Mouse (Mus musculus): ENCODE measurements at regions not wholly inside any gene's neighbourhood (a gene's known extent, or its start where the extent isn't known, plus 50 kb on each side); places are given as distances from the start of the nearest gene placed in this dataset.
"Not testable (repeated sequence)": the region's sequence is repeated elsewhere in the genome, so short reads cannot be mapped to it uniquely, and the experiment has no call there.

DNA sequence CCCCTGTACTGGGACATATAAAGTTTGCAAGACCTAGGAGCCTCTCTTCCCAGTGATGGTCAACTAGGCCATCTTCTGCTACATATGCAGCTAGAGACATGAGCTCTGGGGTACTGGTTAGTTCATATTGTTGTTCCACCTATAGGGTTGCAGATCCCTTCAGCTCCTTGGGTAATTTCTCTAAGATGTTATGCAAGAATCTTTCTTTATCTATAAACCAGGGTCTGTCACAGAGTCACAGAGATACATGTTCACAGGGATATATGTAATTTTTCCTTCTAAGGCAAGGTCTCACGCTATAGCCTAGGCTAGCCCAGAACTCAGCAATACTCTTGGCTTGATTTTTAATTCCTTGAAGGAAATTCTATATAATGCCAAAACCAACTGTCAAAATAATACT is 56.9 kb downstream of the Zfp36l1 start:
- not testable (repeated sequence) for DNase-seq (ENCODE audit: low spot score)

DNA sequence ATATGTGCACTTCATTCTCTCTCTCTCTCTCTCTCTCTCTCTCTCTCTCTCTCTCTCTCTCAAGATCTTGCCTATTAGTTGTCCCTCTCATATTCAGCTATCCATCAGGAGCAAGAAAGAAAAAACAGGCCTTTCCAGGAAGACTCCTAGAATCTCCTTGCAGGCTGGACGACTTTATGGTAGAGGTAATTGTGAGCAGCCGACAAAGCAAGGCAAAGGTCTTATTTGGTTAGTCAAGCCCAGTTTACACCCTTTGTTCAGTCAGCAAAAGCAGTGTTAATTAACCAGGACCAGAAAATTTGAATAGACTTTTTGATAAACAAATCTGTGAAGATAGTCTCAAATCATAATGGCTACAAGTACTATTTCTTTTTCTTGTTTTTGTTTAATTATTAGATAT is 57.4 kb downstream of the Zfp36l1 start:
- DNase-seq (ENCODE audit: low spot score): no peak

DNA sequence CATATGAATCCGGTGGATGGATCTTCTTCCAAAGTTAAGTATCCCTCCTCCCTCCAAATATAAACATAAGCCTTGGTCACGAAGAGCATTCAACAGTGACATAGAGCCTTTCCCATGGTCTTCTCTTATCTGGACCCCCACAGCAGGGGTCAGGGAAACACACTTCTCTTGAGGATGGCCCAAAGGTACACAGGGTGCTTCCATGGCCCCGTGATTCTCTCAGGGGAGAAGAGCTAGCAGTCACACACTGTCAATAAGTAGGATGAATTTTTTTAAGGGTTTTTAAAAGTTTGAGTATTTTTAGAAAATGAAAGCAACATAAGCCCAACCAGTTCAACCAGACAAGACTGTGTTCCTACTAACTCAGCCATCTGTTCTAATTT is 58.2 kb downstream of the Zfp36l1 start:
- no peak for DNase-seq (ENCODE audit: low spot score)

DNA sequence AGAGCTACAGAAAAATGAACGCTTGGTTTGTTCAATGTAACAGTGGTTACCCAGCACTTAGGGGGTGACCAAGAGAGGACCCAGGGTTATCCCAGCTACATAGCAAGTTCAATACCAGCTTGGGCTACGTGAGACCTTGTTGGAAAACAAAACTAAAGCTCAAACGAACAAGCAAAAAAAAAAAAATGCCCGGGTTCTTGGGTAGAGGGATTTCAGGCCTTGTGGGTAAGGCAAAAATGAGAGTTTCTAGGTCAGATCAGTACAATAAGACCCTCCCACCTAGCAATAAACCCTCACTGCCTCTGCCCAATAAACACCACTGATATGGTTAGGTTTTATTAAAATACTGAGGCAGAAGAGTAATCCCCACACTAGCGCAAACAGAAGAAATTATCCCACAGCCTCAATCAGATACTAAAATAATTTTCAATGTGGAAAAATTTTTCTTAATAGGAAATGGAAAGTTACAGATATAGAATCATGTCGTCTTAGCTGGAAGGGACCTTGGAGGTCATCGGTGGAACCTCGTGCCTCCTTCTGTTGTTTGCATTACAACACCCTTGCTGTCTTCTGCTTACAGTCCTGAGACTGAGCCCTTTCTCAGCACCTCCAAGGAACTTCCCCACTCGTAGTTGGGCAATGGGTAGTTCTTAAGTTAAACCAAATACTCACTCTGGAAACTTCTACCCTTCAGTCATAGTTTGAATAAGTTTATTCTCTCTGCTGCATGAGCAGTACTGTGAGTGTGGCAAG is 58.7 kb downstream of the Zfp36l1 start:
- DNase-seq (ENCODE audit: low spot score): no peak

DNA sequence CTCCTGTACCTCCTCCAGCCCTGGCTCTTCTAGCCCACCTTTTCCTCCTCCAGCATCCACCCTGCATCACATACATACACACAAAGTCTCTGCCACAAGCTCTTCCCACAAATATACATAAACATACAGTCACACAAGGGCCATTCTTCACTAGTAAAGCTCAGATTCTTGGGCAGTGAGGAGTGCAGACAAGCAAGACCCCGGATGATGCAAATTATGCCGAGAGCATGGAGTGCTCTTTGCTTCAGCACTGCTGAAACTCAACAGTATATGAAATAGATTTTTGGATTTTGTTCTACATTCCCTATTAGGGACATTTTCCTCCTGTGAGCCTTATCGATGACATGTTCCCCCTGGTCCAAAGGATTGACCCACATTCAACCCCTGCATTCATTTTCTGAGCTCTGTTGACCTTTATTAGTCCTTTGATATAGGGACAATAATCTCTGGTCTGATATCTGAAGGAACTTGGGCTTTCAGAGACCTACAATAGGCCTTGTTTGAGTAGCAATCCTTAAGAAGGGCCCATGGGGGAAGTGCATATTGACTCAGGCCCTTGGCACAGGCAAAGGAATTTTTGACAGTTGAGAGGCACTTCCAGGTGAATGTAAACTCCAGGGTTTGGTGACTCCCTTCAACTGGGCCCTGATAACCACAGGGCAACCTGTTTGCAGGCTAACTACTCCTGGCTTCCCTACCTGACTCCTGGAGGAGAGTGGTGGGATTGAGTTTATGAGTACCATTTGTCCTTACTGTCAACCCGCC is 64.4 kb downstream of the Zfp36l1 start:
- DNase-seq (ENCODE audit: low spot score): no peak

DNA sequence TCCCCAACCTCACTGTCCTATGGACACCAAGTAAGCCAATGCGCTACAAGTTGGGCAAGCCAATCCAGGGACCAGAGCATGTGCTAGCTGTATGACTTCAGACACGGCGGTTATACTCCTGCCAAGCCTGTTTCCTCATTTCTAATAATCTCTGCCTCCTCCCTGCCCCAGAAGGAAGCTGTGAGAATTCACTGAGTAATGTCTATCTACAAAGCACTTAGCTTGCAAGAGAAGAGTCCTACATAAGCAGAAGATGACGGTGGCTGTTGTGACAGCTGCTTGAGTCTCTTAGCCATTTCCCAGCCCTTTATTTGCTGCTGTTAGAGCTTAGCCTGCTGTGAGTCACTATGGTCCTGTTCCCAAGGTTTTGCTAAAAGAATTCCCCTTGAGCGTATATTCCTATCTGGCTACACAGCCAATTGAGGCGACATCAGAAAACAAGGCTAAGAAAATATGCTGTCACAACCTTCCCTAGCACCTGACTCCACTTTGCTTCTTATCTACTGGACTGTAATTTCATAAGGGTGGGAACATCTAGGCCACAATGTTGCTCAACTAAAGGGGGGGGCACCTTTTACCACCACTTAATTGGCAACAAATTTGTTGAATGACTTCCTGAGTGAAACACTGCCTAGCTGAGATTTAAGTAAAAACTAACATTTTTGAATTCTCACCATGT is 66.0 kb downstream of the Zfp36l1 start:
- no peak for DNase-seq (ENCODE audit: low spot score)

DNA sequence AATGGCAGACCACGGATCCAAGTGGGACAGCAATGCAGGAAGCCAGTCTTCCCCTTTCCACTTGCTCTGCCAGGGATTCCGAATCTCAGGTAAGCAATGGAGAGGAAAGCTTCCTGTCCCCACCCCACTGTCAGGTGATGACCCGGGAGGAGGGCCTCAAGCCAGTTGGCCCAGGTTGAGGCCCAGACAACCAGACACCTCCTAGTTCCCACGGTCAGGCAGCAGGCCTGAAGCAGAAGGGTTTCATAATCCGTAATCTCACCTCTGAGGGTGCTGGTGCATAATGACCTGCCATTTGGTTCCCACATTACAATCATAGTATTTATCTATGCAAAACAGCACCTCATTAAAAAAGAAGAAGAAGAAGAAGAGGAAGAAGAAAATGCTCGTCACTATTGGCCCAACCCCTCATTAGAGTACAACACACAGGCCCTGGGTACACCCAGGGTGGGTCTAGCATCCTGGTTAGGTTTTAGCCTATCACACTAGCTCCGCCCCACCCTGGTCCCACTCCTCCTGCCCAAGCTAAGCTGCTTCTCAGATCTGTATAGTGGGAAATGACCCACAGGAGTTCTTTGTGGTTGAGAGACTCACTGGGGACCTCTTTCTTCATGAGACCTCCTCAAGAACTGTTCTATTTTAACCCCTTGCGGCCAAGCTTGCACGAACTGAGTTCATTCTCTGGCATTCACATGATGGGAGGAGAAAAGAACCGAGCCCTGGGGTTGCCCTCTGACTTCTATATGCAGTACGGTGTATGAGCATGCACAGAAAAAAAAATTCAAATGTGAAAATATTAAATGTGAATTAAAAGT is 71.1 kb downstream of the Zfp36l1 start:
- DNase-seq (ENCODE audit: low spot score): no peak

DNA sequence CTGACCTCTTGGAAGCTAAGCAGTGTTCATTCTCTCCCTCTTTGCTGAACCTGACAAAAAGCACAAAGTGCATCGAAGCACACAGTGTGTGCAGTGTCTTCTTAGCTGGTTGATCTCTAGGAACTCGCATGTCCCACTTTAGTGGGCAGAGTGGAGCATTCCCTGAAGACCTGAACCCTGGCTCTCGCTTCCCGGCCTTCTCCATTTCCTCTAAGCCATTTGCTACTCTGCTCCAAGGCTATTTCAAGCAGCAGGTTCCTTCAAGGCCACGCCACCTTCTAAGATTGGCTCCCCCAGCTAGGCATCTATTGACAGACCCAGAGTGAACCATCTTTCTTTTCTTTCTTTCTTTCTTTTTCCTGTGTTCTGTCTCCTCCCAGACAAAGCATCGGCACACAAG is 71.8 kb downstream of the Zfp36l1 start:
- DNase-seq (ENCODE audit: low spot score): no peak

DNA sequence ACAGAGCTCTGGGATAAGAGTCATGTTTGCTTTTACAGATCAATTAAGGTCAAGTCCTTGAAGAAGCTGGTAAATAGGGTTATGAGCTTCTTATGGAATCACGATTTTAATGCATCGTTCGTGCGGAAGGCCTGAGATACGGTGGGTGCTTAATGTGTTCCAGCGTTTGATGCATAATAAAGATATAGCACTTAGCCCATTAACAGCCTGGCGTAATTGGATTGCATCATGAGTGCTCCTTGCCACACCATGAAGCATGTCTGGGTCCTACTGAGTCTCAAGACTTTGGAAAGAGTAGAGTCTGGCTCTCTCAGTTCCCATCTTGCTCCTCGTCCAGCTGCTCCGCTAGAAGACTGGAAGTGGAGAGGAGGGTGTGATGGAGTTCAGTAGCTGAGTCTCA is 72.6 kb downstream of the Zfp36l1 start:
- no peak for DNase-seq (ENCODE audit: low spot score)

DNA sequence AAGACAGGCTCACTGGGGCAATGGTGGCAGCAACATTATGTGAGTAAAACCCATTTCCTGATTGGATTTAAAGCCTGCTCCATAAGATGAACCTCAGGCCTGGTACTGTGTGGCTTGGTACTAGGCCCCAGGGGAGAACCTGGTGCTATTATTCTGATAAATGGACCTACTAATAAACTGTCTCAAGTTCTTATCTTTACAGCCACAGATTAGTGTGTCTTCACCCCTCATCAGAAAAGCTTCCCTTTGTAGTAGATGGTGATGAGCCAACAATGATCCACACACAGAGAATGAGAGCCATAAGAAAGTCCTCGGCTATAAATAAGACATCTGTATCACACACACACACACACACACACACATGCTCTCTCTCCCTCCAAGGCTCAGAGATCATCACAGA is 73.7 kb downstream of the Zfp36l1 start:
- no peak for DNase-seq (ENCODE audit: low spot score)

DNA sequence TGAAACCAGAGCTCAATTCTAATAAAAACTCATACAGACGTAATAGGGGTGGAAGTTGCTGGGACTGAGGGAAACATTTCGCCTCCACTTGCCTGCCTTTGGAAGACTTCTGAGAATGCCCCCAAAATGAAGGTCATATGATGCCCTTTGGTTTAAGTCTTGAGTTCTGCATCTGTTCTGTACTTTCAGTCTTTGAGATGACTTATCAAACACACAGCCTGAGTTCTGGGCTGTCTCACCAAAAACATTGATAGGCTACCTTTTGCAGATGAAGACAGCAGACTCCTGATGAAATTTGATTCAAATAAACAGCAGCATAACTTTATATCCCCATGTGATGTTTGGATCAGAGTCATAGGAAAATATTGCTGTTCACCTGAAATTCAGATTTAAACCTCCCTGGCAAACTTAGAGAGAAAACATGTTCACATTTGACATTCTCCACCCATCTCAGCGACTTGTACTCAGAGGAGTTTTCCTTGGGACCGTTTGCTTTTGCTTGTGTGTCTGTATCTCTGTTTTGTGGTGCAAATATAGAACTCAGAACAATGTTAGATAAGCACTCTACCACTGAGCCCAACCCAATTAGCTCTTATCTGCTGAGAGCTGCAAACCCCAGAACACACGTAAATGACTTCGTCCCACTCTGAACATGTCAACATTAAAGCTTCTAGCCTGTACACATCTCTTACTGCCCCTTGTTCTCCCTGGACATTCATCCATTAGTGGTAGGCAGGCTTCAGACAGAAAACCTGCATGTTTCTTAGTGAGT is 77.1 kb downstream of the Zfp36l1 start:
- no peak for DNase-seq (ENCODE audit: low spot score)

DNA sequence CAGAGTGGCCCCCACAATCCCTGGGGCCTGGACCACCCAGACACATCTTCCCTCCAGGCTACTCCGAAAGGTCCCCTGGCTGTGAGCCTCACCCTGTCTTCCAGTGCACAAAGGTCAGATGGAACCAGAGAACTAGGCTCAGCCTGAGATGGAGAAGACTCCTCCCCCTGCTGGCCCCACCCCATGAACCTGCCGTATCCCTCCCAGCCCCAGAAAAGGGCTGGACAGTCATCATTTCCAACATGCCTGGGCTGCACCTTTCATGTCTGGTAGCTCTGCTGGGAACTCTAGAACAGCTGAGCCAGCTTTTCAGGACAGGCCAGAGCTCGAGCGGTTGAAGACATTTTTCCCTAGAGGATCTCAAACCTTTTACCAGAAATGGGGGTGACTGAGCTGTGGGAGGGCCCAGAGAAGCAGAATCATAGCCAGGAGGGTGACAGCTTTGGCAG is 77.8 kb downstream of the Zfp36l1 start:
- DNase-seq (ENCODE audit: low spot score): no peak

DNA sequence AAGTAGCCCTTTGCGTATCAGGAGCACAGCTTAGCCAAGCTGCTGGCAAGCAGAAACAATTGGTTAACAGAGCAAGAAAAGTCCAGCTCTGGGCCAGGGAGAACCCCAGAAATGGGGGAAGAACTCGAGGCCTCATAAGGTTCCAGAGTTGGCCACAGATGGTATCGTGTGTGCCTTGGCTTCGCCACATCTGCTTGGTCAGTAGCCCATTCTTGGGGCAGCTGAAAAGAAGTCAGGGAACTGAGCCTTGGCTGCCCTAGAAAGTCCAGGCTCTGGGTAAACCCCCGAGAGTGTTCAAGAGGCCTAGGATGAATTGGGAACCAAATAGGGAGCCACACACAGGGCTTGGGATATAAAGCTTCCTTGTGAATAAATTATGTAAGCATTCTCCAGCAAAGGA is 78.7 kb downstream of the Zfp36l1 start:
- DNase-seq (ENCODE audit: low spot score): no peak

DNA sequence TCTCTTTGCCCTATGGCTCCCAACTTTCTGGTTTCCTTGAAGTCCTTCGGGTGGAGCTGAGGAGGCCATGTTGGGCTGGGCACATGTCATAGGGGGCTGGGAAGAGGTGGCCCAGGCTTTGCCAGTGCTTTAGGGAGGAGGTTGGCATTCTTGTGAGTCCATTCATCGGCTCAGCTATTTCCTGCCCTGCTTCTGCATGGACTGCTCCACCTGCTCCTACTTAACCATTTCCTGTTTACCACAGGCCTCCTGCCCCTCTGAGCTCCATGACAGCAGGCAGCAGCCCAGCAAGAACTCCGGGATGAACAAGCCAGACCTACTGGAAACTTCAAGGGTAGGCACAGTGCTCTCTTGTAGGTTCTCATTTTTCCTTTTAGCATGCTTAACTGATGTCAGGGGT is 80.3 kb downstream of the Zfp36l1 start:
- DNase-seq (ENCODE audit: low spot score): no peak

DNA sequence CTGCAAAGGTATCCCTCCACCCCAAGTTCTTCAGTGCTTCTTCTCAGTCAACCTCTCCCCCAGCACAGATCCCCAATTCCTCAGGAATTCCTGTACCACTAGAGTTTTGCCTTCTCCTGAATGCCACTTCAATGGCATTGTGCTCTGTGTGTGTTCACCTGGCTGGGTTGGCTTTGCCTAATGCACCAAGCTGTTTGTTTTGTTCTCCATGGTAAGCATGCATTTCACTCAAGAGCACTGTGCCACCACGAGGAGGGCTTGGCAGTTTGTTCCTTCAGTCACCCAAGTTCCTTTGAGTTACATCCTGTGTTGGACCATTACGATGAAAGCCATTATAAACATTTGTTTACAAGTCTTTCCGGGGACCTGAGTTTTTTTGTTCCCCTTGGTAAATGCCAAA is 84.5 kb downstream of the Zfp36l1 start:
- DNase-seq (ENCODE audit: low spot score): no peak

DNA sequence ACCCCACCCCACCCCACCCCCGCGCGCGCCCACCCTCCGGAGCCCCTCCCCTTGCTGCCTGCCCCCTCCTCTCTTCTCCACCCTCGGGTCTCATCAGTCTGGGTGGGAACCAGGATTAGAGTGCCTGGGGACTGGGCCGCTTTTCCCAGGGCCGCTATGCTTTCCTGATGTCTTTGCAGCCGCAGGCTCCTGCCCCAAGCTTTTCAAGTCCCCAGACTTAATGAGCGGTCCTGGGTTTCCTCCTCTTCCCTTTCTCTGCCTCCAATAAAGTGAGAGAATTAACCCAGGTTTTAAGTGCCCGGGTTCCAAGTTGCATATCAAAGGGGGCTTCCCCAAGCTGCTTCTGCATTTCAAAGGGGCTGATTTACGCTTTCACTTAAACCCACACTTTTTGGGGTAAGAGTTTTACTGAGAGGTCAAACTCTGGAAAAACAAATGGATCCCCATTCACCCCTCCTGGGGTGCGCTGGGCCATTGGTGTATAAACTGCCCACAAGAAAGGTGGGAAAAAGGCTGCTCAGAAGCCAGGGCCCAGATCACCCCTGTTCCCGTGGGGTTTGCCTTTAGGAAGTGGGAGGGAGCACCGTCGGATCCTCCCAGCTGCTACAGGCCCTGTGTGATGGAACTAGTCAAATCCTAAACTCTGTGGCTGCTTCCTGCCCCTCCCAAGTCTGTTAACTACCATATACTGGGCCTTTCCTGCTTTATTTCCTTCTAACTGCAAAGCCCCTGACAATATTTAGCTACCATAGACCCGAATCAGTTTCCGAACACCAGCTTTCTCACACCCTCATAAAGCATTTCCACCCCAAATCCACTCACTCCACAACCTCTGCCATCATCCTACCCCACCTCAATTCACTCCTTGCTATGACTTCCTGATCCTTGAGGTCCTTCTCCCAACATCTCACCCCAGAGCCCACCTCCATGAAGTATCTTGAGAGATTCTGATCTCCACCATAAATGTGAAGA is 89.4 kb downstream of the Zfp36l1 start:
- DNase-seq (ENCODE audit: low spot score): no peak

DNA sequence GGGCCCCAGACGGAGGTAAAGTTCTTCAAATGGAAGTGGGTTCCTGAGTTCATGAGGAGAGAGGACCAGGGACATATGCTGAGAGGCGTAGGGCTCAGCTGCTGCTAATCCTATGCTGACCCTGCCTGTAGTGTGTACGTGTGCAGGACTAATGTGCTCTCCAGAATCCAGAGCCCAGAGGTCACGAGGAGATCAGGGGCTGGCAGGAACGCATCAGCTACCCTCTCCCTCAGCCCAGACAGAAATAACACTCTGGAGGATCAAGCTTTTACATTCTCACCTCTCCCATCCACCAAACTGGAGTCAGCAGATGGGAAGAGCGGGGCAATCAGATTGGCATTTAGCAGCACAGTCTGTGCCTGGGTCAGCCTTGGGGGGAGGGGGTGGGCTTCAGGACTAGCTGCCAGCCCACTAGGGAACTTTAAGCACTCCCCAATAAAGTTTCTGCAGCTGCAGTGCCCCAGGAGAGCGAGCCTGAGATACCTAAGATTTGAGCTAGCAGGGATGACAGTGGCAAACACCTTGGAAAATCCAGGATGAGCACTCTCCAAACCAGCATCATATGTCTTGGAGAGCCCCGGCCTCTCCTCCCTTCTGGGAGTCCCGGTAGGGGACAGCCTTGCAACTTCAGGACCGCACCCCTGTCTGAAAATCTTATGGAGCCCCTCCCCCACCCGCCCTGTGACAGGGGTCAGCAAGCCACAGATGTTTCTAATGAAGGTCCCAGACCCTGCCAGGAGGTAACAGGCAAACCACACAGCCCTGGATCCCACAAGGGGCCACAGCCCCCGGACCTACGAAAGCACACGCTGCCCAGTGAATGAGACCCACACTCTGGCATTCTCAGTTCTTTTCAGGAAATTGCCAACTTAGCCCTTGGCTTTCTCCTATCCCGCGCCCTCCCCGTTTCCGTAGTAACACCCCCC is 90.4 kb downstream of the Zfp36l1 start:
- no peak for DNase-seq (ENCODE audit: low spot score)

DNA sequence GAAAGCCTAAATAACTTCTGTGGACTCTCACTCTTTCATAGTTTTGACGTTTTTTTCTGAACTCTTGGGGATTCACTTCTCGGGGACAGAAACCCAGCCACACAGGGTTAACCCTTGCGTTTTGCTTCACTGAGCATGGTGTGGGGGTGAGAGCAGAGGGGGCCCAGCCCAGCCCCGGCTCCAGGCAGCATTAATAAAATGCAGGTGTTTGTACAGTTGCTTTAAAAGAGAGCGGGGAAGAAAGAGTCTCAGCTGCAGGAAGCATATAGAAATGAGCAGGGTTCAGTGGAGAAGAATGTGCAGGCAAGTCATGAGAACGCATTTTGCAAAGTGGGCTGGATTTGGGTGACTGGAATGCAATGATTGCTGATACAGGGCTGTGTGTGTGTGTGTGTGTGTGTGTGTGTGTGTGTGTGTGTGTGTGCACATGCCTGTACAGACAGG is 91.8 kb downstream of the Zfp36l1 start:
- no peak for DNase-seq (ENCODE audit: low spot score)

DNA sequence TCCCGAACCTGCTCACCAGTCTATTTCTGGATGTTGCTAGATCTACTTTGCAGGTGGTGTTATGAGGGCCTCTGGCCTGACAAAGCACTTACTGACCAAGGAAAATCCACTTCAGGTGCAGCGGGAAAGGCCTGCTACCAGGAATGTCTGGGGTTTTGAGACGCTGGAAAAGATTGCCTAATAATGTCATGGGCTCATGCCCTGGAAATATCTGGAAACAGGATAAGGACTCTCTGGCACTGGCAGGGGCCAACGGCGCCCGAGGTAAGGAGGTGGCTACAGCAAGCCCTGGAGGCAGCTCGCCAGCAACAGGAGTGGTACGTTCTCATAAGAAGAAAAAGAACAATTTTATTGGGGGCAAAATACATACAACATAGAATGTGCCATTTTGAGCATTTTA is 94.7 kb downstream of the Zfp36l1 start:
- no peak for DNase-seq (ENCODE audit: low spot score)

Measured in layer of hippocampus, adult 11-12 months (tissue).